Comparison of ENCODE assay signal across 20 mouse cellular contexts in the genomic region with DNA sequence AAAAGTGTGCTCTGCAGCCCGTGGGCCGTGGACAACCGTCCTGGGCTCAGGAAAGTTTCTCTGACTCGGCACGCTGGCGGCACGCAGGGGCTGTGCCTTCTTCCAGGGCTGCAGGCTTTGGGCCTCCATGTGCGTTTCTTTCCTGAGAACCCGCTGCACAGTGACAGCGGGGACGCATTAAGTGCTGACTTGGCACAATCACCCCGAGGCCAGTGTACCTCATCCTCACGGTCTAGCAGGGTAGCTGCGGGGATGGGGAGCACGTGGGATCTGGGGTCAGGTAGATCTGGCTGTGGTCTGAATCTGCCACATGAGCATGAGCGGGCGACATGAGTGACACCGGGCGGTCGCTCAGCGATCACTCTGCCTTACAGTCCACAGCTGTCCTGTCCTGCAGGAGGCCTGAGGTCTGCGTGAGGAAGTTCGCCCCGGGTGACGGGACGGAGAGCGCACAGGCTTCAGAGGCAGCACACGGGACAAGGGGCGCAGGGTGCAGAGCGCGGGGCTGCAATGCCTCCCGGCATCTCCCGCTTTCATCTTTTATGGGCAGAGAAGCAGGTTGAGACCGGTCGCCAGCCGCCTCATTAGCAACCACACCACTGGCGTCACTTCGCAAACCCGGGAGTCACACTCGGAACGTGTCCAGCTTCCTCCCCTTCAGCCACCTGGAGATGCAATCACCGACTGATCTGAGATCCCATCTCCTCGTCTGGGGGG. TPM values are rescaled to one million over a fixed set of nuclear protein-coding genes. Genes with fewer than 3 reads are reported as not detected.
DNase-seq lines count a peak whose midpoint lies in the region; ATAC-seq and TF ChIP-seq lines count a peak whose summit lies in the region.
"Had no signal": no experiment of that assay in that cellular context is flagged by ENCODE, and none has a peak within 500 bp of the region (broad histone marks: within the 10 kb centered on the region; RNA-seq: fewer than 3 reads in every experiment).

No protein-coding gene starts in this region.

- dilution Hi-C loops in CH12.LX (cut with MboI; ENCODE audit: extremely low pct_ligation_motif_present, extremely low pct_unique_long_range_greater_than_20kb, low sequenced_read_pairs): no loop called here

- 57% methylated on average over 43 of the region's 43 CpGs for WGBS in hindbrain, embryonic 15.5 days
- WGBS in hindbrain, embryonic 11.5 days: 49% methylated on average over 43 of the region's 43 CpGs
- 21% methylated on average over 43 of the region's 43 CpGs for WGBS in limb, embryonic 11.5 days

- no peaks in the 10 kb centered on the region for H3K9me3 ChIP-seq in hindbrain, embryonic 15.5 days
- no peaks in the 10 kb centered on the region for H3K9me3 ChIP-seq in hindbrain, embryonic 11.5 days (ENCODE audit: control insufficient read depth, low read length)
- H3K9me3 ChIP-seq in CH12.LX (replicated peaks; ENCODE audit: low read length) (peaks cover 4% of the 10 kb centered on the region), ES-Bruce4 (replicated peaks; ENCODE audit: control insufficient read depth, insufficient read depth, low read length, poor library complexity, severe bottlenecking) (no peaks in the 10 kb centered on the region)
- no peaks in the 10 kb centered on the region for H3K9me3 ChIP-seq in limb, embryonic 11.5 days (ENCODE audit: control insufficient read depth, low read length)
- H3K9me3 ChIP-seq: embryonic facial prominence, embryonic 12.5 days; forebrain, embryonic 12.5 days; G1E; lung, embryonic 15.5 days had no signal

- H3K9ac ChIP-seq in hindbrain, embryonic 15.5 days: no peak overlapping the region
- H3K9ac ChIP-seq in hindbrain, embryonic 11.5 days (ENCODE audit: low read depth, low read length): no peak overlapping the region
- no peak overlapping the region for H3K9ac ChIP-seq in CH12.LX (ENCODE audit: insufficient read depth, low read depth)
- no peak overlapping the region for H3K9ac ChIP-seq in ES-Bruce4 (ENCODE audit: low read depth, poor library complexity, severe bottlenecking)
- H3K9ac ChIP-seq in limb, embryonic 11.5 days (ENCODE audit: low read length): no peak overlapping the region
- H3K9ac ChIP-seq: embryonic facial prominence, embryonic 12.5 days; forebrain, embryonic 12.5 days; lung, embryonic 15.5 days had no signal

- TF ChIP-seq POLR2A in CH12.LX (IDR thresholded peaks at IDR 0.05; ENCODE audit: low read depth, low read length) (no peak), ES-Bruce4 (IDR thresholded peaks at IDR 0.05; ENCODE audit: insufficient read depth, low read length) (no peak)

- no peaks in the 10 kb centered on the region for H3K36me3 ChIP-seq in hindbrain, embryonic 15.5 days
- no peaks in the 10 kb centered on the region for H3K36me3 ChIP-seq in hindbrain, embryonic 11.5 days (ENCODE audit: control insufficient read depth, insufficient read depth, low read length)
- no peaks in the 10 kb centered on the region for H3K36me3 ChIP-seq in CH12.LX (replicated peaks in 1 of 2; ENCODE audit: control insufficient read depth in 1 of 2, insufficient read depth in 1 of 2, low read length in 1 of 2)
- H3K36me3 ChIP-seq in ES-Bruce4 (ENCODE audit: control insufficient read depth, insufficient read depth, low read length, poor library complexity, severe bottlenecking): no peaks in the 10 kb centered on the region
- no peaks in the 10 kb centered on the region; the same call in 1 of the 2 replicates for H3K36me3 ChIP-seq in limb, embryonic 11.5 days (ENCODE audit: control insufficient read depth, insufficient read depth, low read length)
- H3K36me3 ChIP-seq: embryonic facial prominence, embryonic 12.5 days; forebrain, embryonic 12.5 days; G1E; lung, embryonic 15.5 days had no signal

- no peaks in the 10 kb centered on the region for H3K79me2 ChIP-seq in CH12.LX (replicated peaks; ENCODE audit: control insufficient read depth, extremely low read depth, insufficient read depth, poor library complexity, severe bottlenecking)

- H3K4me2 ChIP-seq in hindbrain, embryonic 15.5 days: peak overlapping the region; percentile 27
- H3K4me2 ChIP-seq in hindbrain, embryonic 11.5 days (replicated peaks; ENCODE audit: low read depth, low read length): no peak overlapping the region
- no peak overlapping the region for H3K4me2 ChIP-seq in CH12.LX (ENCODE audit: insufficient read depth, low read depth, poor library complexity, severe bottlenecking)
- H3K4me2 ChIP-seq in limb, embryonic 11.5 days (ENCODE audit: low read depth, severe bottlenecking): peak overlapping the region; percentile 38; the same call in 1 of the 2 replicates
- H3K4me2 ChIP-seq: embryonic facial prominence, embryonic 12.5 days; forebrain, embryonic 12.5 days; lung, embryonic 15.5 days; midbrain, embryonic 11.5 days had no signal

- no peaks in the 10 kb centered on the region for H3K4me1 ChIP-seq in hindbrain, embryonic 15.5 days (replicated peaks)
- no peaks in the 10 kb centered on the region for H3K4me1 ChIP-seq in hindbrain, embryonic 11.5 days (replicated peaks; ENCODE audit: control insufficient read depth, insufficient read depth, low read length)
- H3K4me1 ChIP-seq in CH12.LX (ENCODE audit: control insufficient read depth in 1 of 2, insufficient read depth in 2 of 2): peaks cover 7 to 30% of the 10 kb centered on the region in 2 experiments
- H3K4me1 ChIP-seq in ES-Bruce4 (ENCODE audit: control insufficient read depth, insufficient read depth, low read length): no peaks in the 10 kb centered on the region
- peaks cover 3% of the 10 kb centered on the region; the same call in 1 of the 2 replicates for H3K4me1 ChIP-seq in limb, embryonic 11.5 days (ENCODE audit: control insufficient read depth, insufficient read depth, low read length)
- H3K4me1 ChIP-seq: embryonic facial prominence, embryonic 12.5 days; forebrain, embryonic 12.5 days had no signal

- in situ Hi-C loops in CH12.LX (cut with MboI; ENCODE audit: low pct_ligation_motif_present, low pct_unique_long_range_greater_than_20kb, low sequenced_read_pairs): no loop called here

- H3K4me3 ChIP-seq in hindbrain, embryonic 15.5 days: no peak overlapping the region
- no peak overlapping the region for H3K4me3 ChIP-seq in hindbrain, embryonic 11.5 days (ENCODE audit: low read depth, low read length)
- H3K4me3 ChIP-seq in CH12.LX (replicated peaks in 1 of 3; ENCODE audit: low read depth in 2 of 3, low read length in 2 of 3, poor library complexity in 1 of 3) (no peak overlapping the region), ES-Bruce4 (ENCODE audit: low read depth, low read length) (peak overlapping the region; percentile 63)
- H3K4me3 ChIP-seq in limb, embryonic 11.5 days (ENCODE audit: low read depth, low read length): no peak overlapping the region; the same call in 1 of the 2 replicates
- H3K4me3 ChIP-seq: embryonic facial prominence, embryonic 12.5 days; forebrain, embryonic 12.5 days; lung, embryonic 15.5 days had no signal

- TF ChIP-seq EP300 in CH12.LX (IDR thresholded peaks at IDR 0.05; ENCODE audit: low read length) (no peak), ES-Bruce4 (IDR thresholded peaks at IDR 0.05; ENCODE audit: insufficient read depth, low read depth, low read length) (no peak)

- peak; percentile 49; the same call in 1 of the 2 replicates for ATAC-seq in hindbrain, embryonic 15.5 days (ENCODE audit: low FRiP score, low read depth)
- ATAC-seq in hindbrain, embryonic 11.5 days (ENCODE audit: low FRiP score): no peak
- peak; percentile 60; the same call in 1 of the 2 replicates for ATAC-seq in limb, embryonic 11.5 days (ENCODE audit: insufficient number of reproducible peaks, low FRiP score, low TSS enrichment, low read depth)
- ATAC-seq in inflammation-experienced regulatory T-cells, adult 6 months: no peak

- no peak for DNase-seq in hindbrain, embryonic 11.5 days (ENCODE audit: low spot score)
- DNase-seq in CH12.LX (ENCODE audit: extremely low read depth): no peak
- DNase-seq in limb, embryonic 11.5 days (ENCODE audit: low spot score): peak; percentile 60
- DNase-seq in adrenal gland, adult 2 months: no peak
- DNase-seq in right cerebral cortex, adult 18-20 months: no peak
- DNase-seq: cerebellum, adult 9-11 months; gastrocnemius, postnatal 10 days; spleen, adult 18-20 months; thymus, adult 18-20 months had no signal

- no peak overlapping the region for H3K27ac ChIP-seq in hindbrain, embryonic 15.5 days (replicated peaks)
- no peak overlapping the region for H3K27ac ChIP-seq in hindbrain, embryonic 11.5 days (ENCODE audit: low read depth, low read length)
- H3K27ac ChIP-seq in CH12.LX (ENCODE audit: insufficient read depth, low read depth): no peak overlapping the region
- no peak overlapping the region for H3K27ac ChIP-seq in ES-Bruce4 (ENCODE audit: insufficient read depth, low read length)
- no peak overlapping the region for H3K27ac ChIP-seq in limb, embryonic 11.5 days (replicated peaks; ENCODE audit: low read depth, low read length)
- H3K27ac ChIP-seq: embryonic facial prominence, embryonic 12.5 days; forebrain, embryonic 12.5 days; lung, embryonic 15.5 days had no signal

- H3K27me3 ChIP-seq in hindbrain, embryonic 15.5 days: no peaks in the 10 kb centered on the region
- no peaks in the 10 kb centered on the region; the same call in 1 of the 2 replicates for H3K27me3 ChIP-seq in hindbrain, embryonic 11.5 days (ENCODE audit: control insufficient read depth, insufficient read depth, low read length)
- H3K27me3 ChIP-seq in CH12.LX (replicated peaks) (no peaks in the 10 kb centered on the region), ES-Bruce4 (ENCODE audit: control insufficient read depth, insufficient read depth, low read length, poor library complexity, severe bottlenecking) (no peaks in the 10 kb centered on the region)
- no peaks in the 10 kb centered on the region for H3K27me3 ChIP-seq in limb, embryonic 11.5 days (ENCODE audit: control insufficient read depth, insufficient read depth, low read length)
- H3K27me3 ChIP-seq: embryonic facial prominence, embryonic 12.5 days; forebrain, embryonic 12.5 days had no signal

- TF ChIP-seq RAD21 in CH12.LX (IDR thresholded peaks at IDR 0.05; ENCODE audit: low read depth, low read length): no peak

- TF ChIP-seq CTCF in CH12.LX (conservative IDR thresholded peaks at IDR 0.05 in 1 of 2, IDR thresholded peaks at IDR 0.05 in 1 of 2; ENCODE audit: low read depth in 2 of 2, low read length in 2 of 2) (no peak), ES-Bruce4 (IDR thresholded peaks at IDR 0.05; ENCODE audit: low read depth, low read length) (no peak)

RNA-seq across cellular contexts. Expression of a gene that starts 22.3 kb away (rescaled TPM):
- 0.99 and 1.3 TPM in 2 replicates for polyA plus RNA-seq in hindbrain, embryonic 15.5 days (2015; fragmentation: Nextera tagmentation; extraction: Ambion mirVana)
- 0.56 and 0.64 TPM in 2 replicates for polyA plus RNA-seq in hindbrain, embryonic 11.5 days (2014; fragmentation: Nextera tagmentation; extraction: Ambion mirVana)
- total RNA-seq in CH12.LX (2012; rRNA removed): 0.17 and 0.42 TPM in 2 replicates
- total RNA-seq in CH12.LX (2014; rRNA removed): 0.09 TPM in 1 of 2 replicates, not detected in the other
- 0.11 TPM in 1 of 2 replicates, not detected in the other for polyA plus RNA-seq in CH12.LX (2012; ENCODE audit: insufficient read length, low read depth)
- 0.91 and 1.2 TPM in 2 replicates for polyA plus RNA-seq in ES-Bruce4 (2011; ENCODE audit: insufficient read depth, insufficient read length, low read depth, missing spikeins)
- 0.45 and 0.84 TPM in 2 replicates for polyA plus RNA-seq in limb, embryonic 11.5 days (2014; fragmentation: Nextera tagmentation; extraction: Ambion mirVana)
- polyA plus RNA-seq in inflammation-experienced regulatory T-cells, adult 6 months (2017; shearing (Covaris generic)): under 1 TPM; 0.26 to 0.54 (median 0.28) TPM
- total RNA-seq in adrenal gland, adult 2 months (2021): under 1 TPM; 0.17 to 0.62 TPM
- 0.94 and 1.1 TPM in 2 replicates for polyA plus RNA-seq in adrenal gland, adult 2 months (2012; rRNA removed)
- total RNA-seq: G1E; gastrocnemius, postnatal 10 days; neutrophil, adult 5-6 weeks had no signal
- polyA plus RNA-seq: G1E had no signal

RNA-seq across cellular contexts. Expression of a gene that starts 26.4 kb away (rescaled TPM):
- not detected in 2 replicates for polyA plus RNA-seq in hindbrain, embryonic 15.5 days (2015; fragmentation: Nextera tagmentation; extraction: Ambion mirVana)
- polyA plus RNA-seq in hindbrain, embryonic 11.5 days (2014; fragmentation: Nextera tagmentation; extraction: Ambion mirVana): not detected in 2 replicates
- total RNA-seq in CH12.LX (2012; rRNA removed) (not detected in 2 replicates), CH12.LX (2014; rRNA removed) (not detected in 2 replicates)
- polyA plus RNA-seq in CH12.LX (2012; ENCODE audit: insufficient read length, low read depth) (not detected in 2 replicates), ES-Bruce4 (2011; ENCODE audit: insufficient read depth, insufficient read length, low read depth, missing spikeins) (not detected in 2 replicates)
- polyA plus RNA-seq in limb, embryonic 11.5 days (2014; fragmentation: Nextera tagmentation; extraction: Ambion mirVana): not detected in 2 replicates
- polyA plus RNA-seq in inflammation-experienced regulatory T-cells, adult 6 months (2017; shearing (Covaris generic)): not detected
- total RNA-seq in adrenal gland, adult 2 months (2021): not detected
- not detected in 2 replicates for polyA plus RNA-seq in adrenal gland, adult 2 months (2012; rRNA removed)
- total RNA-seq: G1E; gastrocnemius, postnatal 10 days; left cerebral cortex, postnatal 36 days; neutrophil, adult 5-6 weeks had no signal
- polyA plus RNA-seq: embryonic facial prominence, embryonic 12.5 days; forebrain, embryonic 12.5 days; G1E; intestine, embryonic 14.5 days; lung, embryonic 15.5 days; midbrain, embryonic 11.5 days had no signal

RNA-seq across cellular contexts. Expression of a gene that starts 32.9 kb away (rescaled TPM):
- not detected in 2 replicates for polyA plus RNA-seq in hindbrain, embryonic 15.5 days (2015; fragmentation: Nextera tagmentation; extraction: Ambion mirVana)
- polyA plus RNA-seq in hindbrain, embryonic 11.5 days (2014; fragmentation: Nextera tagmentation; extraction: Ambion mirVana): not detected in 2 replicates
- total RNA-seq in CH12.LX (2012; rRNA removed) (not detected in 2 replicates), CH12.LX (2014; rRNA removed) (not detected in 2 replicates)
- polyA plus RNA-seq in CH12.LX (2012; ENCODE audit: insufficient read length, low read depth) (not detected in 2 replicates), ES-Bruce4 (2011; ENCODE audit: insufficient read depth, insufficient read length, low read depth, missing spikeins) (not detected in 2 replicates)
- not detected in 2 replicates for polyA plus RNA-seq in limb, embryonic 11.5 days (2014; fragmentation: Nextera tagmentation; extraction: Ambion mirVana)
- polyA plus RNA-seq in inflammation-experienced regulatory T-cells, adult 6 months (2017; shearing (Covaris generic)): not detected
- not detected for total RNA-seq in adrenal gland, adult 2 months (2021)
- polyA plus RNA-seq in adrenal gland, adult 2 months (2012; rRNA removed): not detected in 2 replicates
- total RNA-seq: G1E; gastrocnemius, postnatal 10 days; left cerebral cortex, postnatal 36 days; neutrophil, adult 5-6 weeks had no signal
- polyA plus RNA-seq: embryonic facial prominence, embryonic 12.5 days; forebrain, embryonic 12.5 days; G1E; intestine, embryonic 14.5 days; lung, embryonic 15.5 days; midbrain, embryonic 11.5 days had no signal

RNA-seq across cellular contexts. Expression of a gene that starts 42.0 kb away (rescaled TPM):
- 83.8 and 90.0 TPM in 2 replicates for polyA plus RNA-seq in hindbrain, embryonic 15.5 days (2015; fragmentation: Nextera tagmentation; extraction: Ambion mirVana)
- 40.5 and 50.0 TPM in 2 replicates for polyA plus RNA-seq in hindbrain, embryonic 11.5 days (2014; fragmentation: Nextera tagmentation; extraction: Ambion mirVana)
- total RNA-seq in CH12.LX (2012; rRNA removed): 28.7 and 41.2 TPM in 2 replicates
- 32.6 and 40.8 TPM in 2 replicates for total RNA-seq in CH12.LX (2014; rRNA removed)
- polyA plus RNA-seq in CH12.LX (2012; ENCODE audit: insufficient read length, low read depth): 59.4 and 72.2 TPM in 2 replicates
- 40.2 and 43.2 TPM in 2 replicates for polyA plus RNA-seq in ES-Bruce4 (2011; ENCODE audit: insufficient read depth, insufficient read length, low read depth, missing spikeins)
- polyA plus RNA-seq in limb, embryonic 11.5 days (2014; fragmentation: Nextera tagmentation; extraction: Ambion mirVana): 52.3 and 52.6 TPM in 2 replicates
- 10 to 100 TPM; 41.1 to 55.4 (median 50.1) TPM for polyA plus RNA-seq in inflammation-experienced regulatory T-cells, adult 6 months (2017; shearing (Covaris generic))
- 10 to 100 TPM; 50.0 to 55.0 TPM for total RNA-seq in adrenal gland, adult 2 months (2021)
- polyA plus RNA-seq in adrenal gland, adult 2 months (2012; rRNA removed): 27.9 and 37.4 TPM in 2 replicates

RNA-seq across cellular contexts. Expression of a gene that starts 42.3 kb away (rescaled TPM):
- polyA plus RNA-seq in hindbrain, embryonic 15.5 days (2015; fragmentation: Nextera tagmentation; extraction: Ambion mirVana): not detected in 2 replicates
- polyA plus RNA-seq in hindbrain, embryonic 11.5 days (2014; fragmentation: Nextera tagmentation; extraction: Ambion mirVana): not detected in 2 replicates
- total RNA-seq in CH12.LX (2012; rRNA removed): not detected in 2 replicates
- not detected in 2 replicates for total RNA-seq in CH12.LX (2014; rRNA removed)
- not detected in 2 replicates for polyA plus RNA-seq in CH12.LX (2012; ENCODE audit: insufficient read length, low read depth)
- polyA plus RNA-seq in ES-Bruce4 (2011; ENCODE audit: insufficient read depth, insufficient read length, low read depth, missing spikeins): not detected in 2 replicates
- not detected in 2 replicates for polyA plus RNA-seq in limb, embryonic 11.5 days (2014; fragmentation: Nextera tagmentation; extraction: Ambion mirVana)
- polyA plus RNA-seq in inflammation-experienced regulatory T-cells, adult 6 months (2017; shearing (Covaris generic)): not detected
- not detected for total RNA-seq in adrenal gland, adult 2 months (2021)
- polyA plus RNA-seq in adrenal gland, adult 2 months (2012; rRNA removed): not detected in 2 replicates
- total RNA-seq: G1E; gastrocnemius, postnatal 10 days; left cerebral cortex, postnatal 36 days; neutrophil, adult 5-6 weeks had no signal
- polyA plus RNA-seq: embryonic facial prominence, embryonic 12.5 days; forebrain, embryonic 12.5 days; G1E; intestine, embryonic 14.5 days; lung, embryonic 15.5 days; midbrain, embryonic 11.5 days had no signal

Comparison
In these comparisons a context has a peak if more than half of its experiments do, and no peak if none do; other contexts are left out.
1. ATAC-seq: peak in hindbrain, embryonic 15.5 days (single experiment) and limb, embryonic 11.5 days (single experiment); none in hindbrain, embryonic 11.5 days (single experiment) and inflammation-experienced regulatory T-cells, adult 6 months (single experiment).
2. H3K4me2 ChIP-seq: peak in hindbrain, embryonic 15.5 days (single experiment) and limb, embryonic 11.5 days (single experiment); none in hindbrain, embryonic 11.5 days (single experiment) and CH12.LX (single experiment).